Mouse (Mus musculus) stomach, postnatal 0 days (tissue): ENCODE results near the gene Cnga4. TPM values are rescaled to one million over a fixed set of nuclear protein-coding genes. Genes with fewer than 3 reads are reported as not detected.
A peak's percentile ranks its signal among the peaks of the same experiment; 100 is the strongest.

Source experiments
- ATAC-seq: fragments of 200-750 bp; cut with Nextera tagmentation; 2 replicates; pipeline ENCODE4 v1.8.0; 2017; ENCODE audit not compliant: low FRiP score, low TSS enrichment
- DNase-seq: peaks from one replicate; pipeline ENCODE4 v3.0.0-alpha.2; 2016; ENCODE audit warnings: low spot score
- H3K27ac ChIP-seq: fragments of 300-500 bp; sonication (generic); replicated peaks from 2 replicates; pipeline ENCODE4 v1.5.1; 2014; ENCODE audit warnings: mild to moderate bottlenecking, control low read depth
- H3K27me3 ChIP-seq: fragments of 300-500 bp; sonication (generic); 2 replicates; pipeline ENCODE4 v1.6.1; 2014; ENCODE audit warnings: low read length; ENCODE audit not compliant: control insufficient read depth, insufficient read depth
- H3K36me3 ChIP-seq: fragments of 300-500 bp; sonication (generic); 2 replicates; pipeline ENCODE4 v1.6.1; 2014; ENCODE audit warnings: low read length, mixed read lengths; ENCODE audit not compliant: control insufficient read depth, insufficient read depth
- H3K4me1 ChIP-seq: fragments of 300-500 bp; sonication (generic); replicated peaks from 2 replicates; pipeline ENCODE4 v1.6.1; 2014; ENCODE audit warnings: antibody characterized with exemption; ENCODE audit not compliant: control insufficient read depth, insufficient read depth
- H3K4me2 ChIP-seq: fragments of 300-500 bp; sonication (generic); replicated peaks from 2 replicates; pipeline ENCODE4 v1.6.1; 2014; ENCODE audit warnings: low read depth, mild to moderate bottlenecking, control low read depth, moderate library complexity
- H3K4me3 ChIP-seq: fragments of 300-500 bp; sonication (generic); 2 replicates; pipeline ENCODE4 v1.5.1; 2014; ENCODE audit warnings: low read depth, low read length, control low read depth
- H3K9ac ChIP-seq: fragments of 300-500 bp; sonication (generic); 2 replicates; pipeline ENCODE4 v1.6.1; 2014; ENCODE audit warnings: mild to moderate bottlenecking, low read length, control low read depth, mixed read lengths
- H3K9me3 ChIP-seq: fragments of 300-500 bp; sonication (generic); 2 replicates; pipeline ENCODE4 v1.6.1; 2016; ENCODE audit warnings: low read length; ENCODE audit not compliant: control insufficient read depth
- CTCF ChIP-seq: IDR thresholded peaks from 2 replicates; pipeline ENCODE4 v1.5.1; 2016; ENCODE audit warnings: antibody characterized with exemption, low read depth, mild to moderate bottlenecking, moderate library complexity
- EP300 ChIP-seq: optimal IDR thresholded peaks from 2 replicates; pipeline ENCODE3; 2016; ENCODE audit warnings: antibody characterized with exemption
- WGBS: fragments of 180-500 bp; shearing (Covaris S2); extraction: QIAGEN DNeasy Blood & Tissue Kit; methylation state at CpG from one replicate; pipeline ENCODE4 v1.1.7; 2014; 5-methylcytosine and 5-hydroxymethylcytosine counted together
- polyA plus RNA-seq: library from polyadenylated mRNA; unstranded; fragments of >200 nt; fragmentation: Nextera tagmentation; extraction: Ambion mirVana; gene quantifications from 2 replicates; pipeline ENCODE4 v1.2.1, GENCODE M21; 2015

Gene Cnga4
- polyA plus RNA-seq, 1 experiment from 2014 or later: not detected

DNA sequence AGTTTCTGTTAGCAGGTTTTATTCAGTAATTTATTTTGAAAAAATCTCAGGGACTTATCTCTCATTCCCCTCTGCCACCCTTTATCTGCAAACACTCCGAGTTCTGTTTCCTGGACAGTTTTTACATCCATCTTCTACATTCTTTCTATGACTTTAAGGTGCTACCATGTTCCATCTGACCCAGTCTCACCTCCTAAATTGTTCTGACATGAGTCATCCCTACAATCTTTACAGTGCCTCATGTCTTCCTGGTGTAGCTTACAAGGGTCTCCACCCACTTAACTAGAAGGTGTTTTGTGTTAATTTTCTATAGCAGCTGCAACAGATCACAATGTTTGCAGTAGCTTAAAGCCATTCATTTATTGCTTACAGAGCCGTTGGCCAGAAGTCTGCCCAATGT, 16.5 kb downstream of the Cnga4 start:
- WGBS: 11% methylated on average over 2 of the region's 2 CpGs
- no peaks in the 10 kb centered on the region for H3K9me3 ChIP-seq
- DNase-seq: no peak
- H3K4me1 ChIP-seq: peaks cover 3% of the 10 kb centered on the region
- H3K9ac ChIP-seq: no peak overlapping the region
- no peak overlapping the region for H3K4me2 ChIP-seq
- H3K27ac ChIP-seq: no peak overlapping the region
- no peaks in the 10 kb centered on the region for H3K36me3 ChIP-seq
- no peaks in the 10 kb centered on the region for H3K27me3 ChIP-seq
- no peak overlapping the region for H3K4me3 ChIP-seq
- TF ChIP-seq EP300: no peak
- no peak for TF ChIP-seq CTCF
- no peak for ATAC-seq

DNA sequence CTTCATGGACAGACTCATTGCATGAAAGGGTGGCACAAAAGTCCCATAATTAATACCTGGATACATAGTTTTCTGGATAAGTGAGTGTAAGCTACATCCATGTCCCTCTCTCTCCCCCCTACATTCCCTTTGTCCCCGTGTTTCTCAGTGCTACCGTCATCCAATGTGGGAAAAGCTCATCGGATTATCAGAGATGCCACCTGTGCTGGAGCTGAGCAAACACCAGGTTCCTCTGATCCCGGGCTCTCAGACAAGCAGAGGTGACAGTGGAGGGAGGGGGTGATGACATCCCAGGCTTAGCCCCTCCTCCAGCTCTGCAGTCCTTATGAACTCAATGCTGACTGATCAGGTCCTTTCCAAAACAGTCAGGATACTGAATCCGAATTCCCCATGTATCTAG, 20.0 kb downstream of the Cnga4 start:
- Histone ChIP-seq H3K4me3 (no peak overlapping the region), H3K4me2 (no peak overlapping the region), H3K9me3 (no peaks in the 10 kb centered on the region), H3K27me3 (0 out of 2 replicates have a peak, but pooled peaks cover 3% of the 10 kb centered on the region), H3K36me3 (no peaks in the 10 kb centered on the region), H3K27ac (no peak overlapping the region), H3K9ac (no peak overlapping the region), H3K4me1 (peaks cover 3% of the 10 kb centered on the region)
- DNase-seq (no peak), ATAC-seq (no peak)
- WGBS: 20% methylated on average over 5 of the region's 5 CpGs
- TF ChIP-seq CTCF (no peak), EP300 (no peak)

DNA sequence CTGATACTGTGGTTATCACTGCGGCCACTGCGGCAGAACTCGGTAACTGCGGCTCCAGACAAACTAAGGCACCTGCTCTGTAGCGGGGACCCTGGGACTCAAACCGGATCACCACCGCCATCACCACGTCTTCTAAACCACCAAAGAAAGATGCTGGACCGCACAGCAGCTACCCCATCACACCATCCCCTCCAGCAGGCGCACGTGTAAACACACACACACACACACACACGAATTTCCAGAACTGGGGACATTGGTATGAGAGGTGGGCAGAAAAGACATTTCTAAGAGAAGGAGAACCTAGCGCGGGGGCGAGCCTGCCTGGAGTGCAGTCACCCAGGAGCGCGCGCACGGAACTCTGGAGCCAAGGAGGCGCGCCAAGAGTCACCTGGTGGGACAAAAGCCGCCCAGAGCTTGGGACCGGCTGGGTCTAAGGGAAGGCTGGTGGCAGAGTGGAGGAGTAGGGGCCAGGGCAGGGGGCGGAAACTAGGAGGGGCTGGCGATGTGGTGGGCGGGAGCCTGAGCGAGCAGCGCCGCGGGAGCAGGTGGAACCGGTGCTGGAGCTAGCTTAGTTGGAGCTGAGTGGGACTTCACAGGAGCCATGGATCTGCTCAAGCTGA, 21.2 kb downstream of the Cnga4 start, which contains the start of gene Cckbr:
TSS of gene Cckbr (plus strand) at position 308 of the 620 bp plus-strand sequence.
- ATAC-seq (peak; percentile 81), DNase-seq (peak; percentile 64)
- 2% methylated on average over 31 of the region's 31 CpGs for WGBS
- no peaks in the 10 kb centered on the region for H3K36me3 ChIP-seq
- no peak within 1 kb of the TSS for H3K27ac ChIP-seq
- H3K9me3 ChIP-seq: no peaks in the 10 kb centered on the region
- H3K4me3 ChIP-seq: peak within 1 kb of the TSS; percentile 37
- peak within 1 kb of the TSS; percentile 41; the same call in 1 of the 2 replicates for H3K9ac ChIP-seq
- TF ChIP-seq EP300: no peak
- TF ChIP-seq CTCF: no peak
- peaks cover 3% of the 10 kb centered on the region for H3K4me1 ChIP-seq
- H3K27me3 ChIP-seq: 0 out of 2 replicates have a peak, but pooled peaks cover 3% of the 10 kb centered on the region
- H3K4me2 ChIP-seq: peak within 1 kb of the TSS; percentile 62

DNA sequence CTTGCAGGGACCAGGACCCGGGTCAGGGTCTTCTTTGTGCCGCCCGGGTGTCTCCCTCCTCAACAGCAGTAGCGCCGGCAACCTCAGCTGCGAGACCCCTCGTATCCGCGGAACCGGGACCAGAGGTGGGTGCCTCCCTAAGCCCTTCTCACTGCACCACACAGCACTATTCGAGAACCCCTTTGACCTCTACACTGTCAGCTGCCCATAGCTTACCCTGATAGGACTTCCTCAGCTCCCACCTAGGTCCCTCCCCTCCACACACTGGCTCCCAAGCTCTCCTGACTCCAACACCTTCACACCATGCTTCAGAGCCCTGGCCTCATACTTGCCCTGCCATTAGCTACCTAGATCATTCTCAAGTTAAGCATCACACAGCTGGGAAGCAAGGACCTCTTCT, 21.7 kb downstream of the Cnga4 start:
- H3K9ac ChIP-seq: 0 out of 2 replicates have a peak overlapping the region, but pooled peaks have one; percentile 41
- H3K4me3 ChIP-seq: peak overlapping the region; percentile 37
- H3K27me3 ChIP-seq: 0 out of 2 replicates have a peak, but pooled peaks cover 3% of the 10 kb centered on the region
- TF ChIP-seq CTCF (no peak), EP300 (no peak)
- DNase-seq: no peak
- H3K4me1 ChIP-seq: peaks cover 3% of the 10 kb centered on the region
- H3K4me2 ChIP-seq: peak overlapping the region; percentile 62
- H3K9me3 ChIP-seq: no peaks in the 10 kb centered on the region
- 6% methylated on average over 11 of the region's 11 CpGs for WGBS
- no peaks in the 10 kb centered on the region for H3K36me3 ChIP-seq
- no peak overlapping the region for H3K27ac ChIP-seq
- ATAC-seq: peak; percentile 32; the same call in 1 of the 2 replicates

DNA sequence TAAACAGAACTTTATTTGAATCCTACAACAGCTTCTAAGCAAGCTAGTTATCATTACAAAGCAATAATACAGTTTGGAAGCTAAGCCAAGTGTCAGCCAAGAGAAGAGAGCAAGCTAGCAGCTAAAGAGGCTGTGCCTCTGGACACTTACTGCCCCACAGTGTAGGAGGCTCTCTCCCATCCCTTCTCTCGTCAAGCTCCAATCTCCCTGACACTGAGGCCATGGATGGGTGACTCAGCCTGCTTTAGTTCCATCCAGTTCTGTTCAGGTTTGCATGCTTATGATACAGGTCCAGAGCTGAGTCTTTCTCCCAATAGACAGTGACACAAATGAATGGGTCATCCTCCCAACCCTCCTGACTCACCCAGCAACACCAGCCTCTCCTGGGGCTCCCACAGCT, 27.7 kb downstream of the Cnga4 start:
- no peak for ATAC-seq
- WGBS: 45% methylated on average over 1 of the region's 1 CpGs
- Histone ChIP-seq H3K4me3 (no peak overlapping the region), H3K4me2 (no peak overlapping the region), H3K9me3 (no peaks in the 10 kb centered on the region), H3K27me3 (no peaks in the 10 kb centered on the region), H3K27ac (no peak overlapping the region), H3K9ac (no peak overlapping the region), H3K4me1 (no peaks in the 10 kb centered on the region), H3K36me3 (no peaks in the 10 kb centered on the region)
- no peak for DNase-seq
- TF ChIP-seq EP300 (no peak), CTCF (no peak)

DNA sequence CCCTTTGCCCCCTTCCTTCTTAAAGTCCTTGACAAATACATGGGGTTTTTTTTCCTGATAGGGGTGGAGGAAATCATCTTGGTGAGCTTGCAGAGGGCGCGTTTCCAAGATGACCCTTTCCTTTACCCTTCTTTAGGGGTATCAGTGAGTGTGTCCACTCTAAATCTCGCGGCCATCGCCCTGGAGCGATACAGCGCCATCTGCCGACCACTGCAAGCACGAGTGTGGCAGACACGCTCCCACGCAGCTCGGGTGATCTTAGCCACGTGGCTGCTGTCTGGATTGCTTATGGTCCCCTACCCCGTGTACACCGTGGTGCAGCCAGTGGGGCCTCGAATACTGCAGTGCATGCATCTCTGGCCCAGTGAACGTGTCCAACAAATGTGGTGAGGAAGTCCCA, 29.5 kb downstream of the Cnga4 start:
- ATAC-seq (no peak), DNase-seq (no peak)
- 87% methylated on average over 17 of the region's 17 CpGs for WGBS

More for the DNA sequence above, 29.5 kb downstream of the Cnga4 start:
- H3K4me2 ChIP-seq: no peak overlapping the region
- H3K27me3 ChIP-seq: no peaks in the 10 kb centered on the region
- no peaks in the 10 kb centered on the region for H3K4me1 ChIP-seq
- H3K4me3 ChIP-seq: no peak overlapping the region
- H3K27ac ChIP-seq: no peak overlapping the region
- H3K36me3 ChIP-seq: no peaks in the 10 kb centered on the region
- TF ChIP-seq CTCF (no peak), EP300 (no peak)
- H3K9ac ChIP-seq: no peak overlapping the region
- no peaks in the 10 kb centered on the region for H3K9me3 ChIP-seq
